Mouse (Mus musculus) T-helper 1 cell (primary cell): ENCODE measurements around the gene Cfap97.

Experiments
- in situ Hi-C: fragments of 300-600 bp; cut with MboI, MseI; formaldehyde crosslinking; loops from one replicate; pipeline ENCODE4 v1.15.1; 2025; ENCODE audit warnings: high pct_unique_total_duplicates

Cfap97 gene

GRCm38 (mm10) chr8:46216838-46217237 lies 65.3 kb downstream of the Cfap97 start:
- in situ Hi-C loops: no loop called here

- in situ Hi-C loops: no loop called here
Observed at GRCm38 (mm10) chr8:46220566-46220965, 69.0 kb downstream of the Cfap97 start.

GRCm38 (mm10) chr8:46225501-46225900 lies 73.9 kb downstream of the Cfap97 start:
- in situ Hi-C loops: no loop called here

GRCm38 (mm10) chr8:46226622-46227021 lies 75.1 kb downstream of the Cfap97 start:
- in situ Hi-C loops: no loop called here

GRCm38 (mm10) chr8:46231968-46232367 lies 80.4 kb downstream of the Cfap97 start:
- in situ Hi-C loops: loop anchor here (5.0 kb wide), 1 partner anchor 75 kb away; no protein-coding TSS in a partner anchor

- in situ Hi-C loops: loop anchor here (5.0 kb wide), 1 partner anchor 75 kb away; no protein-coding TSS in a partner anchor
Observed at GRCm38 (mm10) chr8:46232798-46233197, 81.2 kb downstream of the Cfap97 start.

- in situ Hi-C loops: loop anchor here (5.0 kb wide), 1 partner anchor 73 kb away; no protein-coding TSS in a partner anchor
Observed at GRCm38 (mm10) chr8:46234736-46235135, 83.2 kb downstream of the Cfap97 start.

- in situ Hi-C loops: no loop called here
Observed at GRCm38 (mm10) chr8:46236441-46237223, 85.1 kb downstream of the Cfap97 start.

- in situ Hi-C loops: loop anchor here (5.0 to 10.0 kb wide), 2 partner anchors 36 to 303 kb away; no protein-coding TSS in a partner anchor
Observed at GRCm38 (mm10) chr8:46241568-46242374, 90.2 kb downstream of the Cfap97 start.

- in situ Hi-C loops: loop anchor here (5.0 to 10.0 kb wide), 2 partner anchors 34 to 302 kb away; no protein-coding TSS in a partner anchor
Observed at GRCm38 (mm10) chr8:46242946-46243345, 91.4 kb downstream of the Cfap97 start.
